In the genomic region with DNA sequence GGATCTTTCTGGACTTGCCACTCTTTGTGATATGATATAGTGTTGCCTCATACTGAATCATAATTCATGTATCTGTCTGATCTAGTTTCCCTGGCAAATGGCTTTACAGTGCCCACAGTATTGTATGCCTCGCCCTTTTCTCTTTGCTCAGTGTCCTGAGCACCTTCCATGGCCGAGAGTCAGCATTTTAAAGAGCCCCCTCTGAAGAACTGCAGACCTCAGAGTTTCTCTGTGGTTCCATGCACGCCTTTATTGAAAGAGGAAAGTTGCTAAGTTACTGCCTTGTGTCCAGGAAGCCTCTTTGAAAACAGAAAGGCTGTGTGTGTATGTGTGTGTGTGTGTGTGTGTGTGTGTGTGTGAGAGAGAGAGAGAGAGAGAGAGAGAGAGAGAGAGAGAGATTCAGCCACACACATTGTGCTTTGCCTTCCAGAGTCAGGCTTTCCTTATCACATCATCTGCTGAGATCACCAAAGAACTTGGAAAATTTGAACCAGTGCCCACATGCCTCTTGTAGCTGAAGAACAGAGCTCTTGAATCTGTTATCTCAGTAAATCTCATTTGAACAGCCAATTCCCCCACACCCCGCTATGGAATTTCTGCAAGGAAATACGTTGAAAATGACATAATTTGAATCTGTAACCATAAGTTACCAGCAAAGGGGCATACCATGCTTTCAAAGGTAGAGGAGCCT, we compare ENCODE assay signal across 12 mouse cellular contexts.
DNase-seq lines count a peak whose midpoint lies in the region; ATAC-seq and TF ChIP-seq lines count a peak whose summit lies in the region.
"Had no signal": no experiment of that assay in that cellular context is flagged by ENCODE, and none has a peak within 500 bp of the region (broad histone marks: within the 10 kb centered on the region; RNA-seq: fewer than 3 reads in every experiment).

No protein-coding gene starts in this region.

- no peak overlapping the region for H3K4me3 ChIP-seq in heart, embryonic 16.5 days (ENCODE audit: low read length)
- H3K4me3 ChIP-seq in C2C12 (ENCODE audit: insufficient read depth, poor library complexity, severe bottlenecking) = no peak overlapping the region
- H3K4me3 ChIP-seq in lung, embryonic 15.5 days = no peak overlapping the region
- H3K4me3 ChIP-seq: forebrain, embryonic 13.5 days; heart, adult 2 months had no signal

- H3K9ac ChIP-seq in heart, embryonic 16.5 days (ENCODE audit: low read length) = no peak overlapping the region
- H3K9ac ChIP-seq in lung, embryonic 15.5 days = no peak overlapping the region
- H3K9ac ChIP-seq: forebrain, embryonic 13.5 days had no signal

- H3ac ChIP-seq in C2C12 (ENCODE audit: control insufficient read depth, insufficient read length, low read depth) = no peak overlapping the region

- no peak overlapping the region for H3K4me2 ChIP-seq in heart, embryonic 16.5 days (ENCODE audit: low read depth, low read length)
- H3K4me2 ChIP-seq in lung, embryonic 15.5 days = 0 out of 2 replicates have a peak overlapping the region, but pooled peaks have one; percentile 2
- H3K4me2 ChIP-seq: forebrain, embryonic 13.5 days had no signal

- no peaks in the 10 kb centered on the region for H3K9me3 ChIP-seq in heart, embryonic 16.5 days (replicated peaks; ENCODE audit: control insufficient read depth, low read length)
- H3K9me3 ChIP-seq in lung, embryonic 15.5 days = no peaks in the 10 kb centered on the region
- H3K9me3 ChIP-seq: forebrain, embryonic 13.5 days had no signal

- 47% methylated on average over 5 of the region's 5 CpGs for whole genome bisulfite sequencing in heart, embryonic 16.5 days
- 36% methylated on average over 5 of the region's 5 CpGs for WGBS in lung, embryonic 15.5 days

- ATAC-seq in heart, embryonic 16.5 days (replicated peaks; ENCODE audit: extremely low read depth, insufficient read depth, low FRiP score) = no peak
- 0 out of 2 replicates have a peak, but pooled peaks have one; percentile 15 for ATAC-seq in common myeloid progenitor, adult 5-6 weeks (replicated peaks; ENCODE audit: low read depth, poor library complexity, severe bottlenecking)
- peak; percentile 64 for ATAC-seq in lung, embryonic 15.5 days (ENCODE audit: borderline replicate concordance, extremely low read depth, low FRiP score, low TSS enrichment)
- ATAC-seq: forebrain, embryonic 13.5 days had no signal

- no peaks in the 10 kb centered on the region for H3K79me2 ChIP-seq in C2C12 (ENCODE audit: control insufficient read depth, insufficient read depth)

- H3K36me3 ChIP-seq in heart, embryonic 16.5 days (ENCODE audit: control insufficient read depth, insufficient read depth) = no peaks in the 10 kb centered on the region
- H3K36me3 ChIP-seq in C2C12 (ENCODE audit: control insufficient read depth, insufficient read depth) = no peaks in the 10 kb centered on the region
- no peaks in the 10 kb centered on the region for H3K36me3 ChIP-seq in lung, embryonic 15.5 days

- no peak for TF ChIP-seq CTCF in C2C12 (IDR thresholded peaks at IDR 0.05; ENCODE audit: control insufficient read depth, insufficient read depth, insufficient read length)

- 0 out of 2 replicates have a peak, but pooled peaks cover 4% of the 10 kb centered on the region for H3K4me1 ChIP-seq in heart, embryonic 16.5 days (ENCODE audit: control insufficient read depth, insufficient read depth, low read length)
- H3K4me1 ChIP-seq in lung, embryonic 15.5 days = peaks cover 45% of the 10 kb centered on the region
- H3K4me1 ChIP-seq: forebrain, embryonic 13.5 days had no signal

- H3K27ac ChIP-seq in heart, embryonic 16.5 days (ENCODE audit: low read length) = peak overlapping the region; percentile 33; the same call in 1 of the 2 replicates
- peak overlapping the region; percentile 78 for H3K27ac ChIP-seq in lung, embryonic 15.5 days
- H3K27ac ChIP-seq: forebrain, embryonic 13.5 days; heart, adult 2 months had no signal

- H3K79me3 ChIP-seq in C2C12 (ENCODE audit: low read depth) = no peaks in the 10 kb centered on the region

- no peaks in the 10 kb centered on the region for H3K27me3 ChIP-seq in heart, embryonic 16.5 days (ENCODE audit: control insufficient read depth, insufficient read depth, low read length)
- no peaks in the 10 kb centered on the region for H3K27me3 ChIP-seq in C2C12 (ENCODE audit: control insufficient read depth, insufficient read depth, insufficient read length)
- H3K27me3 ChIP-seq in lung, embryonic 15.5 days = no peaks in the 10 kb centered on the region
- H3K27me3 ChIP-seq: forebrain, embryonic 13.5 days had no signal

- DNase-seq in heart, postnatal 4 days = no peak
- no peak for DNase-seq in embryo, embryonic 10.5 days (ENCODE audit: low spot score)
- DNase-seq in layer of hippocampus, postnatal 10 days (ENCODE audit: low spot score in 2 of 2) = no peak
- DNase-seq in liver = no peak
- DNase-seq: heart, adult 2 months; retina, postnatal 1 day; thymus, postnatal 4 days had no signal

TF ChIP-seq in C2C12, 6 proteins besides CTCF, POLR2A, EP300 and RAD21:
- peak; percentile 2 for TF ChIP-seq CEBPB (IDR thresholded peaks at IDR 0.05; ENCODE audit: low read depth)
- TF ChIP-seq FOSL1 (IDR thresholded peaks at IDR 0.05; ENCODE audit: insufficient read depth, low read length, poor library complexity, severe bottlenecking) = no peak
